ENCODE assay signal across 15 mouse cellular contexts in the genomic region with DNA sequence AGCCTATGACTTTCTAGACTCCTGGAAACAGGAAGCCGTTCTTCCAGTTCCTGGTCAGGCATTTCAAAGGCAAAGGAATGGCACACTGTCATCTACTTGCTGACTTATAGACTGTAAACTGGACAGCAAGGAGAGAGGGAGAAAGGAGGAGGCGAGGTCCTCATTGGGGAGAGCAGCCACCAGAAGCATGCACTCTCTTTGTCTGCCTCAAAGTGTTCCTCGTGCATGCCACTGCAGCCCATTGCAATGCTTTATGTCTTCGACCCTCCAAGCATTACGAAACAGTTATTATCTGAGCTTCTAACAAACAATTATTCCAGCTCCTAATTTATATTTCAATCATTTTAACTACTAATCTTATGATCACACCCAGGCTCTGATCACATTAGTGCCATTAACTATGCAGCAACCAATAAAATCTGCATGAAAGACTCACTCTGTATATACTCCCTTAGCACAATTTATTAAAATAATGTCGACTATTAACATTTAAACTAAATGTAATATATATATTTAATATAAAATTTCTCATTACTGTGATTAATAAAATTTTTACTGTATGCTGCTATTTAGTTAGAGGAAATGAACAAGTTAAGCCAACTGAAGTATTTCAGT.
"Had no signal": no experiment of that assay in that cellular context is flagged by ENCODE, and none has a peak within 500 bp of the region (broad histone marks: within the 10 kb centered on the region; RNA-seq: fewer than 3 reads in every experiment).

No protein-coding gene starts in this region.

- DNase-seq: retina, postnatal 1 day; right cerebral cortex, adult 18-20 months; right cerebral cortex, postnatal 14 days; right cerebral cortex, postnatal 25 days; right cerebral cortex, postnatal 4 days; spleen, adult 18-20 months; thymus, adult 18-20 months; thymus, adult 2 months; thymus, postnatal 14 days; thymus, postnatal 25 days; thymus, postnatal 36 days; thymus, postnatal 4 days had no signal

- H3K27ac ChIP-seq: neural tube, embryonic 12.5 days; stomach, embryonic 15.5 days; stomach, postnatal 0 days had no signal

- H3K4me1 ChIP-seq: neural tube, embryonic 12.5 days; stomach, embryonic 15.5 days had no signal

- H3K9me3 ChIP-seq: neural tube, embryonic 12.5 days; stomach, embryonic 15.5 days had no signal

- H3K9ac ChIP-seq: neural tube, embryonic 12.5 days; stomach, embryonic 15.5 days had no signal

- H3K36me3 ChIP-seq: neural tube, embryonic 12.5 days; stomach, embryonic 15.5 days had no signal

- H3K4me2 ChIP-seq: neural tube, embryonic 12.5 days; stomach, embryonic 15.5 days had no signal

- H3K27me3 ChIP-seq: neural tube, embryonic 12.5 days; stomach, embryonic 15.5 days had no signal

- H3K4me3 ChIP-seq: neural tube, embryonic 12.5 days; stomach, embryonic 15.5 days had no signal
